Mouse (Mus musculus) forebrain, embryonic 12.5 days (tissue): Measurements from ENCODE around the gene Mfsd6l. TPM values are rescaled to one million over a fixed set of nuclear protein-coding genes. Genes with fewer than 3 reads are reported as not detected.

ENCODE experiments used
- polyA plus RNA-seq: library from polyadenylated mRNA; unstranded; fragments of >200 nt; fragmentation: Nextera tagmentation; extraction: Ambion mirVana; gene quantifications from 2 replicates; pipeline ENCODE4 v1.2.1, GENCODE M21; 2016

The Mfsd6l gene
- polyA plus RNA-seq, 1 experiment from 2014 or later: not detected

Other genes starting within 250 kb of the Mfsd6l start
- gene Ntn1, start 155.4 kb upstream of the Mfsd6l start, polyA plus RNA-seq: 14.2 and 18.1 TPM in 2 replicates
- 0.24 and 0.29 TPM in 2 replicates for gene Pik3r5, start 124.1 kb upstream of the Mfsd6l start, polyA plus RNA-seq
- gene Pik3r6, start 53.2 kb upstream of the Mfsd6l start, polyA plus RNA-seq: 1.1 and 1.6 TPM in 2 replicates
- gene Ccdc42, start 30.8 kb downstream of the Mfsd6l start, polyA plus RNA-seq: 0.69 TPM in 1 of 2 replicates, not detected in the other
- 174 and 185 TPM in 2 replicates for gene Myh10, start 135.4 kb downstream of the Mfsd6l start, polyA plus RNA-seq